Comparison of ENCODE assay signal across 12 mouse cellular contexts in the genomic region with DNA sequence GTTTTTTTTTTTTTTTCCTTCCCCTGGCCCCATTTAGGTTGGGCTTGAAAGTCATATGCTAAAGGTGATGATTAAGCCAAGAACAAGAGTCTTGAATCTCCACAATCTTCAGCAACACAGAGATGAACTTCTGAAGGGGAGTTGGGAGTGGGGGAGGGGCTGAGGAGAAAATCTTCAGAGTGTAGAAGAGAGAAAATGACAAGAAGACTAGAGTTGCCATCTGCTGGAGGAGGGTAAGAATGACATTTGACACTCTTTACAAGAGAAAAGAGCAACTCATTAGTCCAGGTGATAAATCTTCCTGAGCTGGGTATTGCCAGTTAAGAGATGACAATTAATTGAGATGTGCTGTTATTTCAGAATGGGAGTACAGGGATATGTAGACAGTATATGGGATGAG. TPM values are rescaled to one million over a fixed set of nuclear protein-coding genes. Genes with fewer than 3 reads are reported as not detected.
DNase-seq lines count a peak whose midpoint lies in the region; ATAC-seq and TF ChIP-seq lines count a peak whose summit lies in the region.
"Had no signal": no experiment of that assay in that cellular context is flagged by ENCODE, and none has a peak within 500 bp of the region (broad histone marks: within the 10 kb centered on the region; RNA-seq: fewer than 3 reads in every experiment).

No protein-coding gene starts in this region.

- H3K27ac ChIP-seq in kidney, embryonic 15.5 days, result no peak overlapping the region
- H3K27ac ChIP-seq in midbrain, embryonic 14.5 days (replicated peaks; ENCODE audit: low read depth, low read length), result no peak overlapping the region
- H3K27ac ChIP-seq in midbrain, embryonic 16.5 days (ENCODE audit: low read length), result no peak overlapping the region
- no peak overlapping the region for H3K27ac ChIP-seq in midbrain, postnatal 0 days (ENCODE audit: low read depth, low read length)
- H3K27ac ChIP-seq: embryonic facial prominence, embryonic 12.5 days; limb, embryonic 10.5 days; neural tube, embryonic 12.5 days had no signal

- H3K9ac ChIP-seq in kidney, embryonic 15.5 days, result no peak overlapping the region
- H3K9ac ChIP-seq in midbrain, embryonic 14.5 days (replicated peaks; ENCODE audit: low read length), result no peak overlapping the region
- no peak overlapping the region for H3K9ac ChIP-seq in midbrain, embryonic 16.5 days (ENCODE audit: low read depth, low read length)
- H3K9ac ChIP-seq in midbrain, postnatal 0 days (replicated peaks; ENCODE audit: low read length, poor library complexity, severe bottlenecking), result no peak overlapping the region
- H3K9ac ChIP-seq: embryonic facial prominence, embryonic 12.5 days; neural tube, embryonic 12.5 days had no signal

- no peak for ATAC-seq in kidney, embryonic 15.5 days (replicated peaks; ENCODE audit: low FRiP score)
- no peak for ATAC-seq in midbrain, embryonic 14.5 days (ENCODE audit: low FRiP score, low TSS enrichment)
- no peak for ATAC-seq in midbrain, embryonic 16.5 days
- ATAC-seq in midbrain, postnatal 0 days (ENCODE audit: low FRiP score), result no peak

- no peaks in the 10 kb centered on the region for H3K36me3 ChIP-seq in kidney, embryonic 15.5 days
- no peaks in the 10 kb centered on the region for H3K36me3 ChIP-seq in midbrain, embryonic 14.5 days (ENCODE audit: control insufficient read depth, insufficient read depth, low read length)
- H3K36me3 ChIP-seq in midbrain, embryonic 16.5 days (ENCODE audit: control insufficient read depth, insufficient read depth, low read length), result no peaks in the 10 kb centered on the region
- no peaks in the 10 kb centered on the region for H3K36me3 ChIP-seq in midbrain, postnatal 0 days (ENCODE audit: insufficient read depth, low read length)
- H3K36me3 ChIP-seq: embryonic facial prominence, embryonic 12.5 days; G1E; limb, embryonic 10.5 days; neural tube, embryonic 12.5 days had no signal

- no peak overlapping the region for H3K4me3 ChIP-seq in kidney, embryonic 15.5 days (replicated peaks)
- H3K4me3 ChIP-seq in midbrain, embryonic 14.5 days (replicated peaks; ENCODE audit: low read depth, low read length), result no peak overlapping the region
- H3K4me3 ChIP-seq in midbrain, embryonic 16.5 days (ENCODE audit: low read depth, low read length), result no peak overlapping the region
- no peak overlapping the region for H3K4me3 ChIP-seq in midbrain, postnatal 0 days (ENCODE audit: low read depth, low read length)
- H3K4me3 ChIP-seq: embryonic facial prominence, embryonic 12.5 days; limb, embryonic 10.5 days; neural tube, embryonic 12.5 days had no signal

- peak; percentile 35 for DNase-seq in kidney, adult 9 months
- DNase-seq in midbrain, embryonic 14.5 days, result peak; percentile 76
- peak; percentile 28 for DNase-seq in adipocyte (ENCODE audit: low spot score)
- DNase-seq in midbrain, postnatal 0 days (ENCODE audit: low spot score), result peak; percentile 70
- DNase-seq in heart, adult 8-10 months (ENCODE audit: low spot score), result no peak
- DNase-seq in adrenal gland, adult (ENCODE audit: inconsistent age in 2 of 2, low spot score in 1 of 2), result no peak

- peaks cover 14% of the 10 kb centered on the region for H3K4me1 ChIP-seq in kidney, embryonic 15.5 days
- peaks cover 16% of the 10 kb centered on the region for H3K4me1 ChIP-seq in midbrain, embryonic 14.5 days (ENCODE audit: control insufficient read depth, insufficient read depth, low read length)
- peaks cover 12% of the 10 kb centered on the region for H3K4me1 ChIP-seq in midbrain, embryonic 16.5 days (ENCODE audit: control insufficient read depth, insufficient read depth, low read length)
- H3K4me1 ChIP-seq in midbrain, postnatal 0 days (ENCODE audit: insufficient read depth, low read length), result peaks cover 7% of the 10 kb centered on the region
- H3K4me1 ChIP-seq: embryonic facial prominence, embryonic 12.5 days had no signal

- no peaks in the 10 kb centered on the region for H3K9me3 ChIP-seq in kidney, embryonic 15.5 days (replicated peaks)
- H3K9me3 ChIP-seq in midbrain, embryonic 14.5 days (ENCODE audit: control insufficient read depth, low read length), result no peaks in the 10 kb centered on the region
- no peaks in the 10 kb centered on the region for H3K9me3 ChIP-seq in midbrain, embryonic 16.5 days (replicated peaks; ENCODE audit: control insufficient read depth, low read length, poor library complexity, severe bottlenecking)
- no peaks in the 10 kb centered on the region for H3K9me3 ChIP-seq in midbrain, postnatal 0 days (ENCODE audit: low read length)
- H3K9me3 ChIP-seq: embryonic facial prominence, embryonic 12.5 days; limb, embryonic 10.5 days; neural tube, embryonic 12.5 days had no signal

- no peaks in the 10 kb centered on the region for H3K27me3 ChIP-seq in kidney, embryonic 15.5 days
- no peaks in the 10 kb centered on the region for H3K27me3 ChIP-seq in midbrain, embryonic 14.5 days (ENCODE audit: control insufficient read depth, insufficient read depth, low read length)
- H3K27me3 ChIP-seq in midbrain, embryonic 16.5 days (ENCODE audit: control insufficient read depth, insufficient read depth, low read depth, low read length), result no peaks in the 10 kb centered on the region
- no peaks in the 10 kb centered on the region for H3K27me3 ChIP-seq in midbrain, postnatal 0 days (ENCODE audit: insufficient read depth, low read length)
- H3K27me3 ChIP-seq: embryonic facial prominence, embryonic 12.5 days; neural tube, embryonic 12.5 days had no signal

- TF ChIP-seq CTCF in midbrain, postnatal 0 days (IDR thresholded peaks at IDR 0.05), result peak; percentile 69

- no peak overlapping the region for H3K4me2 ChIP-seq in kidney, embryonic 15.5 days
- H3K4me2 ChIP-seq in midbrain, embryonic 14.5 days (ENCODE audit: low read length), result no peak overlapping the region
- no peak overlapping the region for H3K4me2 ChIP-seq in midbrain, embryonic 16.5 days (ENCODE audit: low read length)
- no peak overlapping the region for H3K4me2 ChIP-seq in midbrain, postnatal 0 days (ENCODE audit: low read depth, low read length, poor library complexity, severe bottlenecking)
- H3K4me2 ChIP-seq: embryonic facial prominence, embryonic 12.5 days; neural tube, embryonic 12.5 days had no signal

RNA-seq across cellular contexts. Expression of a gene that starts 23.6 kb away (rescaled TPM):
- 6.8 and 6.9 TPM in 2 replicates for polyA plus RNA-seq in kidney, embryonic 15.5 days (2015; fragmentation: Nextera tagmentation; extraction: Ambion mirVana)
- polyA plus RNA-seq in midbrain, embryonic 14.5 days (2014; fragmentation: Nextera tagmentation; extraction: Ambion mirVana), result 37.4 and 41.7 TPM in 2 replicates
- 53.1 and 60.7 TPM in 2 replicates for polyA plus RNA-seq in midbrain, embryonic 16.5 days (2015; fragmentation: Nextera tagmentation; extraction: Ambion mirVana)
- 64.7 and 72.8 TPM in 2 replicates for total RNA-seq in midbrain, postnatal 0 days (2014; rRNA removed)
- 61.5 and 63.3 TPM in 2 replicates for polyA plus RNA-seq in midbrain, postnatal 0 days (2015; fragmentation: Nextera tagmentation; extraction: Ambion mirVana)
- total RNA-seq in heart, adult 8-10 months (2022), result not detected
- total RNA-seq: G1E had no signal
- polyA plus RNA-seq: G1E had no signal

Comparison
In these comparisons a context has a peak if more than half of its experiments do, and no peak if none do; other contexts are left out.
1. DNase-seq: peak in kidney, adult 9 months (single experiment), midbrain, embryonic 14.5 days (single experiment), adipocyte (single experiment) and midbrain, postnatal 0 days (single experiment); none in heart, adult 8-10 months (single experiment) and adrenal gland, adult (0 of 2).